Mouse (Mus musculus): Measurements from ENCODE around the gene Il17rb. TPM values are rescaled to one million over a fixed set of nuclear protein-coding genes. Genes with fewer than 3 reads are reported as not detected.

The Il17rb gene
- polyA plus RNA-seq, 1 experiment from 2014 or later, result 1.1 TPM

- Histone ChIP-seq H3K4me1 (replicated peaks; ENCODE audit: control insufficient read depth, insufficient read depth, low read length) (no peaks in the 10 kb centered on the region), H3K9ac (ENCODE audit: low read depth, low read length) (no peak overlapping the region), H3K36me3 (ENCODE audit: control insufficient read depth, insufficient read depth, low read length) (no peaks in the 10 kb centered on the region), H3K4me3 (ENCODE audit: low read depth, low read length) (no peak overlapping the region), H3K9me3 (ENCODE audit: control insufficient read depth, low read length) (no peaks in the 10 kb centered on the region), H3K27me3 (replicated peaks; ENCODE audit: control insufficient read depth, insufficient read depth, low read length) (no peaks in the 10 kb centered on the region), H3K4me2 (no peak overlapping the region), H3K27ac (ENCODE audit: low read depth, low read length) (no peak overlapping the region)
- 90% methylated on average over 8 of the region's 8 CpGs for WGBS
- no peak for DNase-seq (ENCODE audit: low spot score)
- no peak for ATAC-seq (replicated peaks; ENCODE audit: low FRiP score)
Observed at GRCm38 (mm10) chr14:30019375-30019774, 10.7 kb upstream of the Il17rb start.

DNA sequence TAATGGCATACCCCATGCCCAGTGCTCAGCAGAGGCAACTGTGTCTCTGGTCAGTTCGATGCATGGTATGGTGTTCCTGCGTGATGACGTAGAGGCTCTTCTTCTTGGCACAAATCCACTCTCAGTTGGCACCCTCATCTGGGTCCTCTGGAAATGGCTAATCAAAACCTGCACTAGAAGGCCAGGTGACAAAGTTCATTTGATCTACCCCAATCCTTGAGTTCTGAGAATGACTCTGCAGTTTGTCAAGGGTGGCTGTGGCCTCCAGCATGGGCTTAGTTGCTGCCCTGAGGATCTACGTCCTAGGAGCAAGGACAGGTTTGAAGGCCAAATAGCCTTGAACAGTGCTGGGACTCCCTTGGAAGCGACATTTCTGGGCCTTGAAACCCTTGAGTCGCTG is 10.2 kb upstream of the Il17rb start:
- DNase-seq (ENCODE audit: low spot score) (no peak), ATAC-seq (replicated peaks; ENCODE audit: low FRiP score) (no peak)
- Histone ChIP-seq H3K9ac (ENCODE audit: low read depth, low read length) (no peak overlapping the region), H3K4me2 (no peak overlapping the region), H3K27ac (ENCODE audit: low read depth, low read length) (no peak overlapping the region), H3K4me1 (replicated peaks; ENCODE audit: control insufficient read depth, insufficient read depth, low read length) (no peaks in the 10 kb centered on the region), H3K36me3 (ENCODE audit: control insufficient read depth, insufficient read depth, low read length) (no peaks in the 10 kb centered on the region), H3K9me3 (ENCODE audit: control insufficient read depth, low read length) (no peaks in the 10 kb centered on the region), H3K27me3 (replicated peaks; ENCODE audit: control insufficient read depth, insufficient read depth, low read length) (no peaks in the 10 kb centered on the region), H3K4me3 (ENCODE audit: low read depth, low read length) (no peak overlapping the region)
- WGBS, result 91% methylated on average over 6 of the region's 6 CpGs

DNA sequence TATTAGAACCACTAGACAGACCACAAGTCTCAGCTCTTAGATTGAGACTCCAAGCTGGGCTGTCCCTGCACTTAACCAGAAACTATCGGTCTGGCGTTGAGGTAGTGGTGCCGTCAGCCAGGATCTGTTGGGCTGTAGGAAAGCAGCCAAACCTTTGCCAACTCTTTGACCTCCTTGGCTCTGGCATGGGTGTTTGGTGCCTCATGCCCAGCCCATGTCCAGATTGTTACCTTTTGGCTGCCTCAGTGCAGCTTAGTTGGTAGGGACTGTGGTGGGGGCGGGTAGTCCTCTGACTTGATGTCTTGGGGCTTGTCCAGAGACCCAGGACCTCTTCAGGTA is 9.7 kb upstream of the Il17rb start:
- H3K36me3 ChIP-seq (ENCODE audit: control insufficient read depth, insufficient read depth, low read length), result no peaks in the 10 kb centered on the region
- ATAC-seq (replicated peaks; ENCODE audit: low FRiP score) (no peak), DNase-seq (ENCODE audit: low spot score) (no peak)
- 92% methylated on average over 4 of the region's 4 CpGs for WGBS
- no peak overlapping the region for H3K27ac ChIP-seq (ENCODE audit: low read depth, low read length)
- no peak overlapping the region for H3K4me2 ChIP-seq
- no peaks in the 10 kb centered on the region for H3K27me3 ChIP-seq (replicated peaks; ENCODE audit: control insufficient read depth, insufficient read depth, low read length)
- no peak overlapping the region for H3K4me3 ChIP-seq (ENCODE audit: low read depth, low read length)
- H3K9ac ChIP-seq (ENCODE audit: low read depth, low read length), result no peak overlapping the region
- no peaks in the 10 kb centered on the region for H3K9me3 ChIP-seq (ENCODE audit: control insufficient read depth, low read length)
- H3K4me1 ChIP-seq (replicated peaks; ENCODE audit: control insufficient read depth, insufficient read depth, low read length), result no peaks in the 10 kb centered on the region

GRCm38 (mm10) chr14:30017794-30018462 is 9.2 kb upstream of the Il17rb start:
- Histone ChIP-seq H3K27ac (ENCODE audit: low read depth, low read length) (no peak overlapping the region), H3K4me1 (replicated peaks; ENCODE audit: control insufficient read depth, insufficient read depth, low read length) (no peaks in the 10 kb centered on the region), H3K9ac (ENCODE audit: low read depth, low read length) (no peak overlapping the region), H3K36me3 (ENCODE audit: control insufficient read depth, insufficient read depth, low read length) (no peaks in the 10 kb centered on the region), H3K27me3 (replicated peaks; ENCODE audit: control insufficient read depth, insufficient read depth, low read length) (no peaks in the 10 kb centered on the region), H3K4me3 (ENCODE audit: low read depth, low read length) (no peak overlapping the region), H3K9me3 (ENCODE audit: control insufficient read depth, low read length) (no peaks in the 10 kb centered on the region), H3K4me2 (no peak overlapping the region)
- ATAC-seq (replicated peaks; ENCODE audit: low FRiP score), result no peak
- no peak for DNase-seq (ENCODE audit: low spot score)
- 81% methylated on average over 8 of the region's 8 CpGs for WGBS

- no peaks in the 10 kb centered on the region for H3K27me3 ChIP-seq (replicated peaks; ENCODE audit: control insufficient read depth, insufficient read depth, low read length)
- no peaks in the 10 kb centered on the region for H3K9me3 ChIP-seq (ENCODE audit: control insufficient read depth, low read length)
- no peak overlapping the region for H3K4me2 ChIP-seq
- DNase-seq (ENCODE audit: low spot score), result no peak
- no peak for ATAC-seq (replicated peaks; ENCODE audit: low FRiP score)
- WGBS, result 79% methylated on average over 5 of the region's 5 CpGs
- H3K4me1 ChIP-seq (replicated peaks; ENCODE audit: control insufficient read depth, insufficient read depth, low read length), result no peaks in the 10 kb centered on the region
- no peaks in the 10 kb centered on the region for H3K36me3 ChIP-seq (ENCODE audit: control insufficient read depth, insufficient read depth, low read length)
- no peak overlapping the region for H3K27ac ChIP-seq (ENCODE audit: low read depth, low read length)
- no peak overlapping the region for H3K4me3 ChIP-seq (ENCODE audit: low read depth, low read length)
- no peak overlapping the region for H3K9ac ChIP-seq (ENCODE audit: low read depth, low read length)
Observed at GRCm38 (mm10) chr14:30016666-30017065, 8.0 kb upstream of the Il17rb start.

GRCm38 (mm10) chr14:30015008-30015407 is 6.3 kb upstream of the Il17rb start:
- Histone ChIP-seq H3K9me3 (ENCODE audit: control insufficient read depth, low read length) (no peaks in the 10 kb centered on the region), H3K9ac (ENCODE audit: low read depth, low read length) (no peak overlapping the region), H3K4me2 (no peak overlapping the region), H3K27ac (ENCODE audit: low read depth, low read length) (no peak overlapping the region), H3K4me3 (ENCODE audit: low read depth, low read length) (no peak overlapping the region), H3K27me3 (replicated peaks; ENCODE audit: control insufficient read depth, insufficient read depth, low read length) (0 out of 2 replicates have a peak, but pooled peaks cover 3% of the 10 kb centered on the region), H3K36me3 (ENCODE audit: control insufficient read depth, insufficient read depth, low read length) (no peaks in the 10 kb centered on the region), H3K4me1 (replicated peaks; ENCODE audit: control insufficient read depth, insufficient read depth, low read length) (no peaks in the 10 kb centered on the region)
- DNase-seq (ENCODE audit: low spot score), result no peak
- no peak for ATAC-seq (replicated peaks; ENCODE audit: low FRiP score)
- 68% methylated on average over 1 of the region's 1 CpGs for WGBS

- no peak for ATAC-seq (replicated peaks; ENCODE audit: low FRiP score)
- Histone ChIP-seq H3K4me3 (ENCODE audit: low read depth, low read length) (no peak overlapping the region), H3K27me3 (replicated peaks; ENCODE audit: control insufficient read depth, insufficient read depth, low read length) (peaks cover 6% of the 10 kb centered on the region), H3K36me3 (ENCODE audit: control insufficient read depth, insufficient read depth, low read length) (no peaks in the 10 kb centered on the region), H3K9me3 (ENCODE audit: control insufficient read depth, low read length) (no peaks in the 10 kb centered on the region), H3K27ac (ENCODE audit: low read depth, low read length) (no peak overlapping the region), H3K4me2 (no peak overlapping the region), H3K9ac (ENCODE audit: low read depth, low read length) (no peak overlapping the region), H3K4me1 (replicated peaks; ENCODE audit: control insufficient read depth, insufficient read depth, low read length) (no peaks in the 10 kb centered on the region)
- 71% methylated on average over 10 of the region's 10 CpGs for WGBS
- DNase-seq (ENCODE audit: low spot score), result no peak
Observed at GRCm38 (mm10) chr14:30014487-30014886, 5.8 kb upstream of the Il17rb start.

DNA sequence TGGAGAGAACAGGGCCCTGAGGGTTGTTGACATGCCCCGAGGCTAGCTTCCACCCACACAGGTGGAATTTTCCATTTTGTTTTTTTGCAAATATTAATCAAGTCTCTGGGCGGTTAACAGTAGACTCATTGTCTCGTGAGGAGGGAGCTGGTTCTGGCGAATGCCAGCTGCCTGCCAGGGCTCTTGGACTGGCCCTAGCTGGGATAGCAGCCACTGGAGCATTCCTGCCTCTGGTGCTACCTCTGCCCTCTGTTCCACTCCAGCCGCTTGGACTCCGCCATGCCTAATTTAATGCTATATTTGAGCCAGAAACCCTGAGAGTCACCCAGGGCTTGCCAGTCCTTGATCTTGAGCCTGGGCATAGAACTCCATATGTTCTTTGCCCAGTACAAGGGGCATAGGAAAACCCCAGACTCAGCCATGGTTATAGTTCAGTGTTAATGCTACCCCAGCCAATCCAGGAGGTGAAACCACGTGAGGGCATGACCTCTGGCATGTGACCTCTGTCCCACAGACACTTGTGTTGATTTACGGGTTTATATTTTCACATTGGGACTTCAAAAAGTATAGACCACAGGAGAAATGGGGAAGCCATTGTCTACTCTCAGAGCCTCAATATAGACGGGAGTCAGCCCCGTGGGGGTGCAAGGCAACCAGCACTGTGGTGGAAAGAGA is 3.3 kb upstream of the Il17rb start:
- ATAC-seq (replicated peaks; ENCODE audit: low FRiP score) (no peak), DNase-seq (ENCODE audit: low spot score) (no peak)
- Histone ChIP-seq H3K9me3 (ENCODE audit: control insufficient read depth, low read length) (no peaks in the 10 kb centered on the region), H3K4me2 (no peak overlapping the region), H3K27ac (ENCODE audit: low read depth, low read length) (no peak overlapping the region), H3K9ac (ENCODE audit: low read depth, low read length) (no peak overlapping the region), H3K4me1 (replicated peaks; ENCODE audit: control insufficient read depth, insufficient read depth, low read length) (no peaks in the 10 kb centered on the region; the same call in 1 of the 2 replicates), H3K36me3 (ENCODE audit: control insufficient read depth, insufficient read depth, low read length) (no peaks in the 10 kb centered on the region), H3K4me3 (ENCODE audit: low read depth, low read length) (no peak overlapping the region), H3K27me3 (replicated peaks; ENCODE audit: control insufficient read depth, insufficient read depth, low read length) (peaks cover 25% of the 10 kb centered on the region)
- WGBS, result 84% methylated on average over 10 of the region's 10 CpGs
